Mouse (Mus musculus): ENCODE results near the gene Aes.
A peak's percentile ranks its signal among the peaks of the same experiment; 100 is the strongest.

The Aes gene

DNA sequence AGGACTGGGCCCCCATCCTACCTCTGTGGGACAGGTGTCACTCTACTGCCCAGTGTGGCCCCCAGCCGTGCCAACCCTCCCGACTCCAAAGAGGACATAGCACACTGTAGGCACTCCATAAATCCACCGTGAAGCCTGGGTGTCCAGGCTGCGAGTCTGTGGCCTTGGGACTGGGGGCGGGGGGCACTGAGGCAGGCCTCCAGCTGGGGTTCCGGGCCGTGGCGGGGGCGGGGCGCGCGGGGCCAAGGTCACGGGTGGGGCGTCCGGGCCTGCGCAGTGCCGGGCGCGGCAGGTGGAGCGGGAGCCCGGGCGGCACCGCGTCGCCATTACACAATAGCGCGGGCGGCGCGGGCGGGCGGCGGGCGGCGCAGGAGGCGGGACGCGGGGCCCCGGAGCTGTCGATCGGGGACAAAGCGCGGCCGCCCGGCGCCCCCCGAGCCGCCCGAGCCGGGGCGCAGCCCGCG lies at the start of gene Aes:
Gene Aes (plus strand): TSS at position 326 of the 464 bp plus-strand sequence.
- DNase-seq (ENCODE audit: low spot score in 2 of 2) = peak; percentile 82 to 83

GRCm38 (mm10) chr10:81510246-81510810 lies 49.0 kb upstream of the Aes start:
- no peak for DNase-seq (ENCODE audit: low spot score in 2 of 2)

DNA sequence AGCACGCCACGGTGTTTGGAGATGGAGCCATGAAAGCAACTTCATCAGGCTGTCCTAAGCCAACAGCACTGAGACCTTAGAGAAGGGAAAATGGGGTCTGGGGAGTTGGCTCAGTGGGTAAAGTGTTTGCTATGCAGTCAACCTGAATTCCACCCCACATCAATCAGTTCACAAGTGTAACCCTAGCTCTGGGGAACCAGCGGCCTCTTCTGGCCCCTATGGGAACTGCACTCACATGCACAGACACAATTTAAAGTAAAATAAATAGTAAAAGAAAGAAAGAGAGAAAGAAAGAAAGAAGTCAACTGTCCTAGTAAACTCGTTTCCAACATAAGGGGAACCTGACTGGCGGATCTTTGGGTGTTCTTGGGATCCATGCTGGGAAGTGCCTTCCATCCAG lies 45.5 kb upstream of the Aes start:
- no peak for DNase-seq (ENCODE audit: low spot score in 2 of 2)

GRCm38 (mm10) chr10:81517227-81517626 lies 42.1 kb upstream of the Aes start:
- no peak for DNase-seq (ENCODE audit: low spot score in 2 of 2)

GRCm38 (mm10) chr10:81518546-81518945 lies 40.7 kb upstream of the Aes start:
- peak in 1 of 2 experiments; percentile 44 for DNase-seq (ENCODE audit: low spot score in 2 of 2)

DNA sequence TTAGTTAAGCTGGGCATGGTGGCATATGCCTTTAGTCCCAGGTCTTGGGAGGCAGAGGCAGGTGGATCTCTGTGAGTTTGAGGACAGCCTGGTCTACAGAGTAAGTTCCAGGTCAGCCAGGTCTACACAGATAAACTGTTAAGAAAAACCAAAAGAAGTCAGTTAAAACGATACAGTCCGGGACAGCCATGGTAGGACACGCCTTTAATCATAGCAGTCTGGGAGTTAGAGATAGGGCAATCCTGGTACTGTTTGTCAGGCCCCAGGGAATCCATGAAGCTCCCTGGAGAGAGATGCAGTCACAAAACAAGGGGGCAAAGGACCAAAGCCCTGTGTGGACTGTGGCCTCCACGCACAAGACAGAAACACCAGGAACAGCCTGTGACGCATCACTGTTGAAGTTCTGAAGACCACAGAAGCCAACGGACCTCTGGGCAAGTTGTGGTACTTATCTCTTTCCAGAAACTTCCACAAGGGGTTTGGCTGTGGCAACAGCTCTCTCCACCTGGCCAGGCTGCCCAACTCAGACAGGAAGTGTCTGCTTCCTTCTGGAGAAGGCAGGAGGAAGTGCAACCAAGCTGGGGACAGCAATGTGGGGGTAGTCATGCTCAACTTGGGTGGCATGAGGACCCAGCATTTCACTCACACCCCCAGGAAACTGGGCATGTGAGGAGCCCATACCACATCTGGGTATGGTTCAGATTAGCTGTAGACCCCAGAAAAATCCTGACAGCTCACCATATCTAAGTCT lies 39.9 kb upstream of the Aes start:
- no peak for DNase-seq (ENCODE audit: low spot score in 2 of 2)

- no peak for DNase-seq (ENCODE audit: low spot score in 2 of 2)
Observed at GRCm38 (mm10) chr10:81519978-81520365, 39.3 kb upstream of the Aes start.

DNA sequence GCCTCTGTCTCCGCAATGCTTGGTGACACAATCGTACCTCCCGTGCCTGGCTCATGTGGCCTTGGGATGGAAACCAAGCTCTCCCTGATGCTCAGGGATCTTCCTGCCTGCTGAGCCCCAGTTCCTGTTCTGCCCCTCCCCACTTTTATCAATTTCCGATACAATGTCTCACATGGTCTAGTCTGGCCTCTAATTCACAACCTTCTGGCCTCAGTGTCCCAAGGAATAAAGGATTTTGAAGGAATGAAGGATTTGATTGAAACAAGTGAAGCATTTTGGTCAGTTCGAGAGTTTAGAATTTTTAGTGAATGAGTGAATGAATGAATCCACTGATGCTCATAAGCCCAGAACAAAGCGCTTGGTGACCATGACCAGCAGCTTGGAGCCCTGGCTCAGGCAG lies 36.1 kb upstream of the Aes start:
- DNase-seq (ENCODE audit: low spot score in 2 of 2) = no peak

DNA sequence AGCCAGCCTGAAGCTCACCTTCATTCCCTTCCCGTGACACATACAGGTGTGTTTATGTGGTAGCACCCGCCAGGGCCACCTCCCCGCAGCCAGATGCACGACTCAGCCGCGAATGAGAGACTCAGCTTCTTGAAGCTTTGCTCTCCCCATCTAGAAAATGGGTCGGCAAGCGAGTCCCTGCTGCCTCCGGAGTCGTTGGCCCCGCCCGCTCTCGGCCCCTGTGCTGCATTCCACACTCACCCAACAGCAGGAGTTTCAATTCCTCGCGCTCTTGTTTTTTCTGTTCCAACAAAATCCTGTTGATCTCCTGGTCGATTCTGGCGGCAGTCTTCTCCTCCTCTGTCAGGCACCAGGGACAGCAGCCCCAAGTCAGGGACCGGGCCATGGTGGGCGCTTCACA lies 35.7 kb upstream of the Aes start:
- no peak for DNase-seq (ENCODE audit: low spot score in 2 of 2)

DNA sequence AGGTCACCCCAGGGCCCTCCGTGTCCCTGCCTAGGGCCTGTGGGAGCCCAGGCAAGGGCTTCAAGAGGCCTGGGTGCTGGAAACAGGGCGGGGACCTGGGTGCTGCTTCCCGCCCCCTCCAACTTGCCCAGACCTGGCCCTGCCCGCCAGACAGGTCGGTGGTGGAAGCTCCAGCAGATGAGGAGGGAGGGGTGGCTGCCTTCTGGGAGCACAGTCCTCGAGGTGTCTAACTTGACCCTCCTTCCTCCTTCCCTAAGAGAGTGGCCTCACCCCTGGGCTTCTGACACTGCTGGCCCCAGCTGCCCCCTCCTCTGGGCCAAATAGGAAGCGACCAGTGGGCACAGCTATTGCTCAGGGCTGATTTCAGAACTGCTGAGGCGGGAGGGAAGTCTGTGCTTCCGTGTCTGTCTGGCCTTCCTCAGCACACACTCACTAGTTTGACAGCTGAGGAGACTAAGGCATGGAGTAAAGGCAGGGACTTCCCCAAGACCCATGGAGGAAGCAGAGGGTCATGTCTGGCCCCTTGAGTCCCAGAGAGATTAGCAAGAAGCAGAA lies 35.2 kb upstream of the Aes start, which contains the start of gene Gna15:
Gene Gna15 (minus strand): TSS at position 175 of the 555 bp plus-strand sequence.
- peak in 1 of 2 experiments; percentile 51 for DNase-seq (ENCODE audit: low spot score in 2 of 2)

- no peak for DNase-seq (ENCODE audit: low spot score in 2 of 2)
Observed at GRCm38 (mm10) chr10:81525017-81525694, 34.1 kb upstream of the Aes start.

DNA sequence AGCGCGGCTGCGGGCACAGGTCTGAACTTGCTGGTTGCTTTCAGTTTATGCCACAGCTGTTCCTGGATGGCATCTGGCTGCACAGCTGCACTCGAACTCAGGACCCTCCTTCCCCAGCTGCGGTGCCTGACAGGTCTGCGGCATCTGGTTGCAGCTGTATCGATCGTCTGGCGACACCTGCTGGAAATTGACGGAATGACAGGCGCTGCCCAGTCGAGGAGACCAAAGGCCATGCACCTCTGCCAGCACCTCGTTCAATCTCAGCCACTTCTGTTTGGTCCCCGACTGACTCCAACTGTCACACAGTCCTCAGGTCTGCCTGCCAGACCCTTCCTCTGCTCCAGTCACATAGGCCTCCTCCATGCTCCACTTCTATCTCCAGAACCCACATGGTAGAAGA lies 32.5 kb upstream of the Aes start:
- peak; percentile 65 to 75 for DNase-seq (ENCODE audit: low spot score in 2 of 2)

DNA sequence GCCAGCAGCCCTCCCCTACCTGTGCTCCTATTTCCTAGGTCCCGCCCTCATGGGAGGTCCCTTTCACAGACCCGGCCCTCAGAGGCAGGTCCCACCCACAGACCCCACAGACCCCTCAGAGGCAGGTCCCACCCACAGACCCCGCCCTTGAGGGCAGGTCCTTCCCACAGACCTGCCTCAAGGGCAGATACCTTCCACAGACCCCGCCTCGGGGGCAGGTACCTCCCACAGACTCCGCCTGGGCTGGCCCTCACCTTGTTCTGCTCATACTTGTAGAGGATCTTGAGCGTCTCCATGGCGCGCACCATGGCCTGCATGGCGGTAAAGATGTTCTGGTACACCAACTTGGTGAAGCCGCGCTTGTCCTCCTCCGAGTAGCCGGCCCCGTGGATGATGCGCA lies 24.5 kb upstream of the Aes start:
- DNase-seq (ENCODE audit: low spot score in 2 of 2) = no peak

DNA sequence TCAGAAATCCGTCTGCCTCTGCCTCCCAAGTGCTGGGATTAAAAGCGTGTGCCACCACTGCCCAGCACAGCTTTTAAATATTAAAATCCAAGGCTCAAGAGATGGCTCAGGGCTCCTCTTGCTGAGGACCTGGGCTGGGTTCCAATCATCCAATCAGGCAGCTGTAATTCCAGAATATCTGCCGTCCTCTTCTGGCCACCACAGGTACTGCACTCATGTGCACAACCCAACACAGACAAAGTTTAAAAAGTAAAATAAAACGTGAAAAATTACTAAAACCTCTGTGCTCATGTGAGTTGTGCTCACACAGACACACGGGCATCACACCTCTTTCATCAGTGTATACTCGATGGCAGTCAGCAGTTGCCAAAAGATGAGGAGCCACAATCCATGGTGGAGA lies 22.6 kb upstream of the Aes start:
- DNase-seq (ENCODE audit: low spot score in 2 of 2) = no peak

GRCm38 (mm10) chr10:81537429-81537828 lies 21.9 kb upstream of the Aes start:
- no peak for DNase-seq (ENCODE audit: low spot score in 2 of 2)

GRCm38 (mm10) chr10:81538321-81539048 lies 20.8 kb upstream of the Aes start:
- no peak for DNase-seq (ENCODE audit: low spot score in 2 of 2)

DNA sequence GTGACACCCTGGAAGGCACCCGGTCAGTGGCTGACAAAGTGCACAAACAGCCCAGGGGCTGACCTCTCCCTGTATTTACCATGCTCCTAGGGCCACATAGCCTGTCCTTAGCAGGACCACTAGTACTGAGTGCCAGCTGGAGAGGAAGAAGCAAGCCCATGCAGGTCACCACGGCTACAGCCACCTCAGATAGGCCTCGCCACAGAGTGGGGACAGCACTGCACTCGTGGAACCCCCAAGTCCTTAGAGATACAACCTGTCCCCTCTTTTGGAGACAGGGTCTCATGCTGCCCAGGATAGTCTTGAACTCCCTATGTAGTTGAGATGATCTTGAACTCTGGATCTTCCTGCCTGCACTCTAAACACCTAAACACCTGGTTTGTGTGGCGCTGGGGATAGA lies 17.9 kb upstream of the Aes start:
- no peak for DNase-seq (ENCODE audit: low spot score in 2 of 2)

GRCm38 (mm10) chr10:81541803-81542202 lies 17.5 kb upstream of the Aes start:
- peak; percentile 80 to 86 for DNase-seq (ENCODE audit: low spot score in 2 of 2)

GRCm38 (mm10) chr10:81542727-81543460 lies 16.4 kb upstream of the Aes start:
- DNase-seq (ENCODE audit: low spot score in 2 of 2) = no peak

GRCm38 (mm10) chr10:81543633-81544032 lies 15.7 kb upstream of the Aes start:
- no peak for DNase-seq (ENCODE audit: low spot score in 2 of 2)

Data from heart, adult 9 months (tissue).